Mouse (Mus musculus) limb, embryonic 11.5 days (tissue): Measurements from ENCODE around the gene Bpifa2. TPM values are rescaled to one million over a fixed set of nuclear protein-coding genes. Genes with fewer than 3 reads are reported as not detected.

Source experiments
- polyA plus RNA-seq: library from polyadenylated mRNA; unstranded; fragments of >200 nt; fragmentation: Nextera tagmentation; extraction: Ambion mirVana; gene quantifications from 2 replicates; pipeline ENCODE4 v1.2.1, GENCODE M21; 2014

The Bpifa2 gene
- polyA plus RNA-seq, 1 experiment from 2014 or later, result not detected

Other genes starting within 250 kb of the Bpifa2 start
- not detected in 2 replicates for gene Efcab8, start 228.3 kb upstream of the Bpifa2 start, polyA plus RNA-seq
- not detected in 2 replicates for gene Sun5, start 137.2 kb upstream of the Bpifa2 start, polyA plus RNA-seq
- 0.11 TPM in 1 of 2 replicates, not detected in the other for gene Bpifb2, start 133.2 kb upstream of the Bpifa2 start, polyA plus RNA-seq
- gene Bpifb6, start 107.9 kb upstream of the Bpifa2 start, polyA plus RNA-seq, result not detected in 2 replicates
- not detected in 2 replicates for gene Bpifb3, start 90.0 kb upstream of the Bpifa2 start, polyA plus RNA-seq
- gene Bpifb4, start 70.1 kb upstream of the Bpifa2 start, polyA plus RNA-seq, result not detected in 2 replicates
- gene Bpifa6, start 33.3 kb upstream of the Bpifa2 start, polyA plus RNA-seq, result not detected in 2 replicates
- gene Bpifa3, start 122.1 kb downstream of the Bpifa2 start, polyA plus RNA-seq, result not detected in 2 replicates
- gene Bpifa1, start 134.6 kb downstream of the Bpifa2 start, polyA plus RNA-seq, result not detected in 2 replicates
- gene Bpifa5, start 154.3 kb downstream of the Bpifa2 start, polyA plus RNA-seq, result not detected in 2 replicates
- gene Bpifb1, start 182.6 kb downstream of the Bpifa2 start, polyA plus RNA-seq, result not detected in 2 replicates
- gene Bpifb5, start 215.5 kb downstream of the Bpifa2 start, polyA plus RNA-seq, result 0.09 TPM in 1 of 2 replicates, not detected in the other
- gene Bpifb9a, start 249.6 kb downstream of the Bpifa2 start, polyA plus RNA-seq, result not detected in 2 replicates